Mouse (Mus musculus) right cerebral cortex, postnatal 25 days (tissue): ENCODE results near the gene 4930432K21Rik.

Experiments
- DNase-seq: peaks from one replicate; pipeline ENCODE4 v3.0.0; 2022

The 4930432K21Rik gene

GRCm38 (mm10) chr8:84149181-84149580 lies 1.4 kb downstream of the 4930432K21Rik start:
- no peak for DNase-seq

GRCm38 (mm10) chr8:84157620-84158019 lies 9.8 kb downstream of the 4930432K21Rik start:
- no peak for DNase-seq

- DNase-seq = no peak
Observed at GRCm38 (mm10) chr8:84167696-84168095, 19.9 kb downstream of the 4930432K21Rik start.

GRCm38 (mm10) chr8:84170096-84170495 lies 22.3 kb downstream of the 4930432K21Rik start:
- DNase-seq = no peak

GRCm38 (mm10) chr8:84173861-84174260 lies 26.0 kb downstream of the 4930432K21Rik start:
- no peak for DNase-seq

- no peak for DNase-seq
Observed at GRCm38 (mm10) chr8:84176560-84176959, 28.7 kb downstream of the 4930432K21Rik start.

- no peak for DNase-seq
Observed at GRCm38 (mm10) chr8:84177405-84177804, 29.6 kb downstream of the 4930432K21Rik start.

- DNase-seq = no peak
Observed at GRCm38 (mm10) chr8:84178592-84178991, 30.8 kb downstream of the 4930432K21Rik start.

- DNase-seq = no peak
Observed at GRCm38 (mm10) chr8:84179946-84180345, 32.1 kb downstream of the 4930432K21Rik start.

- DNase-seq = no peak
Observed at GRCm38 (mm10) chr8:84180530-84181190, 32.8 kb downstream of the 4930432K21Rik start.

GRCm38 (mm10) chr8:84182833-84183232 lies 35.0 kb downstream of the 4930432K21Rik start:
- no peak for DNase-seq

- DNase-seq = peak; percentile 50
Observed at GRCm38 (mm10) chr8:84183261-84184084, 35.6 kb downstream of the 4930432K21Rik start.

GRCm38 (mm10) chr8:84184085-84185043 lies 36.5 kb downstream of the 4930432K21Rik start:
- no peak for DNase-seq

GRCm38 (mm10) chr8:84185117-84185516 lies 37.3 kb downstream of the 4930432K21Rik start, which contains the start of gene Nanos3:
Gene Nanos3 (minus strand): TSS chr8:84185217.
- no peak for DNase-seq

GRCm38 (mm10) chr8:84186547-84186946 lies 38.7 kb downstream of the 4930432K21Rik start:
- peak; percentile 72 for DNase-seq

GRCm38 (mm10) chr8:84187065-84187755 lies 39.4 kb downstream of the 4930432K21Rik start:
- no peak for DNase-seq

- DNase-seq = no peak
Observed at GRCm38 (mm10) chr8:84188671-84189070, 40.8 kb downstream of the 4930432K21Rik start.

- DNase-seq = no peak
Observed at GRCm38 (mm10) chr8:84189603-84190002, 41.8 kb downstream of the 4930432K21Rik start.

GRCm38 (mm10) chr8:84190191-84190867 lies 42.5 kb downstream of the 4930432K21Rik start:
- no peak for DNase-seq

GRCm38 (mm10) chr8:84192023-84192422 lies 44.2 kb downstream of the 4930432K21Rik start:
- no peak for DNase-seq

GRCm38 (mm10) chr8:84192555-84192954 lies 44.7 kb downstream of the 4930432K21Rik start:
- peak; percentile 67 for DNase-seq

- no peak for DNase-seq
Observed at GRCm38 (mm10) chr8:84193161-84193560, 45.3 kb downstream of the 4930432K21Rik start.
